Mouse (Mus musculus) kidney, postnatal 25 days (tissue): ENCODE measurements around the gene Golga2.

Experiments used
- DNase-seq, 2 experiments: peaks; one replicate each; pipeline ENCODE4 v3.0.0; 2021; ENCODE audit warnings: mixed read lengths in 2 of 2

The Golga2 gene

DNA sequence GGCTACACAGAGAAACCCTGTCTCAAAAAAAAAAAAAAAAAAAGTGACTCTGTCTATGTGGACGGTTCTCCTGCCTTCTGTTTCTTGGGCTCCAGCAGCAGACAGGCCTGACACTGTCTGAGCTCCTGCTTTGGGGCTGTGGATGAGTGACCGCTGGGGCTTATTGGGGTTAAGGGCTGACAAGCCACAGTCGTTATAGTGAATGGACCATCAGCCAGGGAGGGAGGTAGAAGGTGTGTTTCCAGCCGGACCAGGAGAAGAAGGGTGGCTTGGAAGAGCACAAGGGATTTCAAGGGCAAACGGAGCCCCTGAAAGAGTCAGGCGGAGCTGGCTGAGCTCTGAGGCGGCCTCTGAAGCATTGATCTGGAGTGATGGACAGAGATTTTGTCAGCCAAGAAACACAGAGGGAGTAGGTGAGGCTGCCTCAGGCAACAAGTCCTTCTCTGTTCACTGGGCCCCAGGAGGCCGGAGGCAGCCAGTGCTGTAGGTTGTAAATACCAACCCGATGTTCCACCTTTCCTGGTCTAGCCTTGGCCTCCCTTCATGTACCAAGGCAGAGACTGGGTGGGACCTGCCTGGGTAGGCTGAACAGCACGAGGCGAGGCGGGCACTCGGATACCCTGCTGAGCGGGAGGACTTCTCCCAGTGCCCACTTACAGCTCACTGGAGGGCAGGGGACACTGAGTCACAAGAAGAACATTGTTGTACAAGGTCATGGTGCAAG is 57.6 kb downstream of the Golga2 start:
- DNase-seq, result no peak

DNA sequence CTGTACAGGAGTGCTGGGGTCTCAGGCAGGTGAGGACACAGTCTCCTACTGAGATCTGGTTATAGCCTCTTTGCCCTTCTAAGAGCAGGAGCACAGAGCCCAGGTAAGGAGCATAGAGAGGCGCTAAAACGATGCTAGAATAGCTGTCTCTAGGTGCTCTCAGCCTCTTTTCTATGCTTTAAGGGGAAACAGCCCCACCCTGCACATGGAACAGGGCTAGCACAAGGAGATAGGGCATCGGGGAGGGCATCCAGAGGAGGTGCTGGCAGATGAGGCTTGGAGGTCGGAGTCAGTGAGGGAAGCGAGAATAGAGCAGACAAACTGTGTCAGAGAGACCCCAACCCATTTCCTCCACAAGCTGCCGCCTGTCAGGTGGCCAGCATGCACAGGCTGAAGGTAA is 59.8 kb downstream of the Golga2 start:
- no peak for DNase-seq

DNA sequence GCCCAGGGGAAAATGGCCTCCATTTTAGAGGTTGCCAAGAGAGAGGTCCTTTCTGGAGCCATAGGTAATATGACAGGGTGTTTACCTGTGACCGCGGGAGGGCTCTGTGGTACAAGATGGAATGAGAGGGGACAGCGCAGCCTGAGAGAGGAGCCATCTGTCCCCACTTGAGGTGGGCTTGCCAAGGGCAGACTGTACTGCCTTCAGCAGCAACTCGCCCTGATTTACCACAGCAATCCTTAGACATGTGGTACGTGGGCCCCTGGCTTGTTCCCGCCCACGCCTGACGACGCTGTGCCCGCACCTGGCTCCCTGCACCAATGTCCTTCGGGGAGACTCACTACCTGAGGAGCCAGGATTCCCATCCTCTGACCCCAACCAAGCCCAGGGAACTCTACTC is 61.1 kb downstream of the Golga2 start:
- no peak for DNase-seq

DNA sequence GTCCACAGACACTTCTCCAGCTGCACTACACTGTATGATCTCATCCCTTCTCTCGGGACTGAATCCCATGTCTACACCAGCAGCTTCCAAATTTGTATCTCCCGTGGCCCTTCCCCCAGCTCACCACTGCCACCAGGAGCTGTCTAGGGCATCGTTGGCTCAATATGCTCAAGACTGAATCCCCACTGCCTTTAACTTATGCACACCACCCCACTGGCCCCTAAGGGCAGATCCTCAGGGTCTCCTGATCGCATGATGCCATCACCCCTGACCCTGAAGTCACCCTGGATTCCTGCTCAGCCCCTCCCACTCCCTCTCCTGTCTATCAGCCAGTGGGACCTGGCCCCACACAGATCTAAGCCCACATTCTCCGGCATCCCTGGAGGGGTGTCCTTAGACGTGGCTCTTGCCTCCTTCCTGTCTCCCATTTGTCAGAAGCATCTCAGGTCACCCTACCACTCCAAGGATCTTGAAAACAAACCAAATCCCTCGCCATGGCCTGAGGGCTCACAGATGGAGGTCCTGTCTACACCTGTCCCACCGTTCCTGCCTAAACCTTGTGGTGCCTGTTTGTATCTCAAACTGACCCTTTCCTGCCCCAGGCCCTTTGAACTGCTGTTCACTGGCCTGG is 62.6 kb downstream of the Golga2 start:
- no peak for DNase-seq

DNA sequence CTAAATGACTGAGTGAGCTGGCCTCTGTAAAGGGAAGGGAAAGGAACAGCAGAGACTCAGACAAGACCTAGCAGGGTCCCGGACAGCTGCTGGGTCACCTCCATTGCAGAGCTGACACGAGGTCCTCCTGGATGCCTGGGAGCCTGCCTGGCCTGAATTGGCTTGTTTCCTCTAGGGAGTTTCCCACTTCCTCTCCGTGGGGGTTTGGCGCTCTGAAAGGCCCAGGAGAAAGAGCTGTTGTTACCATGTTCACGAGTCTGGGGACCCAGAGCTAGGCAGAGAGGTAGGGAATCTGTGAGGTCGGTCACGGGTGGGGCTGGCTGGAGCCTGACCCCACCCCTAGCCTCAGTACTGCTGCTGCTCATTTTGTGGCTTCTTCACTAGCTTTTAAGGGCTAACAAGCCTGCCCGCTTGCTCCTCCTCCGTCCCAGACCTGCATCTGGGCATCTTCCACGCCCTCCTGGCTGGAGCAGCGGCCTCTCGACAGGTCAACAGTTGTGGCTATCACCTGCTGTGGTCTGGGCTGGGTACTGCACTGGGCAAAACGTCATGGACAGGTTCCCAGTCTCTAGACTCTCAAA is 63.4 kb downstream of the Golga2 start:
- DNase-seq, result no peak

DNA sequence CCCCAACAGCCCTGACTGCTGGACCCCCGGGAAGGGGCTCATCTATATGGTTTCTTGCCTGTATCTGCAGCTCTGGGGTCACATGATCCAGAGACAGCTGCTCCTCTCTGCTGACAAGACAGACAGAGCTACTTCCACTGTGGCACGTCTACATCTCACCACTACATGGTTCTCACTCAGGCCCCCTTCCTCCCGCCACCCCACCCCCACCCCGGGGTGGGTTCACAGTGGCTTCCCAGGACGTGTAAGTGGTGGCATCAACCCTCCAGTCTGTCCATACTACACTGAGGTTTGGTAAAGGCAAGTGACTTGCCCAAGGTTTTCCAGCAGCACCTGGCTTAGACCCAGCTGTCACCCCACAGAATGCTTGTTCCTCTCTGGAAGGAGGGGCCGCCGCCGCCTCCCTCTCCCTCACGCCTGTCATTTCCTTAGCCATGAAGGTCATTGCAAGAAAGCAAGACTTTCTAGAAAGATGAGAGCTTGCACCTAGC is 64.3 kb downstream of the Golga2 start:
- no peak for DNase-seq

DNA sequence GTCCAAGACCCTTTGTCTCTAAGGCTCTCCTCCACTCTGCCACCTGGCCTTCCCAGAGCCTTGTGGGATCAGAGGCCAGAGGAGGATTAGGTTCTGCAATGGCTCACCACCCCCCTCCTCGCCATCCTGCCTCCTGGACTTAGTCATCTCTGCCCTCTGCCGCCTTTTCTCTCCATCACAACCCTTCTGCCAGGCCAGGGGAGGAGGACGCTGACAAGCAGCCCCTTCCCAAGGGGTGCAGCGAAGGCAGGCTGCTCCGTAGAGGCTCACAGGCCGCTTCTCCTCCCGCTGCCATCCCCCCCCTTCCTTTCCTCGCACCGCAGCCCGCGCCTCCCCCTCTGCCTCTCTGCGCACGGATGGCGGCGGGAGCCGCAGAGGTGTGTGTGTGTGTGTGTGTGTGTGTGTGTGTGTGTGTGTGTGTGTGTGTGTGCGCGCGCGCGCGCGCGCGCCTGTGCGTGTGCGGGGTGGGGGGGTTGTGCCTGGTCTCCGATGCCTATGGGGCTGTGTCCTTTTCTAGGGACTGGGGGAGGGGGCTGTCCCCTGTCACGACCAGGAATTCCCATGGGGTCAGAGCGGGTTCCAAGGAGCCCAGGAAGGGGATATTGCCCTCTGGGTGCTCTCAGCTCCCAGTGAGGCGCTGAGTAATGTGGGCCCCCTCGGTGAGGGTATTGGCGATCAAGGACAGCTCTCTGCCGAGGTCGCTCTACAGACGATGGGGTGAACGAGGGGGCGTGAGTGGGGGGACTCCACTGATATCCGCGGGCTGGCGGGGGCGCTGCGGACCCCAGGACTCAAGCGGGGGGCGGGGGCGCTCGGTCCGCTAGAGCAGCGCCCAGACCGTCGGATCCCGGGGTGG is 65.2 kb downstream of the Golga2 start, which contains the start of gene Ciz1:
Ciz1 (plus strand) TSS at position 177 of the 856 bp plus-strand sequence.
- DNase-seq, result peak in 1 of 2 experiments; percentile 7

DNA sequence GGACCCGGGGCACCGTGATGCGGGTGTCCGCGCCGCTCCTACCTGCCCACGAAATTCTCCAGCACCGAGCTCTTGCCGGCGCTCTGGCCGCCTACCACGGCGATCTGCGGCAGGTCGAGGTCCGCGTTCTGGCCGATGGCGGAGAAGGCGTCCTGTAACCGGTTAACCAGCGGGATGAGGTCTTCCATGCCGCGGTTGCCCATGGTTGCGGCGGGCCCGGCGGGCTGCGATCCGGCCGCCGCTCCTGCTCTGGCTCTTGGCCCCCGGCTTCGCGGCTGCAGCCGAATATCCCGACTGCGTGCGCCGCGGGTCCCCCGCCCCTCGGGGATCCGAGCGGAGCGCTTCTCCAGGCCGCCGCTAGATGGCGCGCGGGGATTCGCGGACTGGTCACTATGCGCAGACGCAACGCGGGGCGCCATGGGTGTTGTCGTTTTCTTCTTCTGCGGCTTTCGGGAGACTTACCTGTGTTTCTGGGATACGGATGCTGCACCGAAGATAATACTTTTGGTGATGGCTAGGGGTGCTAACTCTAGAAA is 65.9 kb downstream of the Golga2 start, which contains the start of gene Dnm1:
Dnm1 (minus strand) TSS at position 332 of the 536 bp plus-strand sequence.
- peak; percentile 89 for DNase-seq

DNA sequence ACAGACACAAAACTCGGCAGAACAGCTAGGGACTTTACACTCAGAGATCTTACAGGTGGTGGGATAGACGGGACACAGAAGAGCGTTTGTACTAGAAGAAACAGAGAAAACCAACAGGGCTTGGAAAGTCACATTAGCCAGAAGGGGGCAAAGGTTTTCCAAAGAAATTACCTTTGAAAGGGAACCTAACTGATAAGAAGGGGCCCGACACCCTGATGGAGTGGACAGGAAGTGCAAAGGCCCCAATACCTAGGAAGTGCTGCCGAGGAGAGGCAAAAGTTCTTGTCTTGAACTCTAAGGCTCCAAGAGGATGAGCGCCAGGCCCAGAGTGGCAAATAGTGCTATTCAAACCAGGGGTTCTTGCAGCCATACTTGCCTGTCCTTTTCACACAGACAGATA is 66.7 kb downstream of the Golga2 start:
- no peak for DNase-seq

DNA sequence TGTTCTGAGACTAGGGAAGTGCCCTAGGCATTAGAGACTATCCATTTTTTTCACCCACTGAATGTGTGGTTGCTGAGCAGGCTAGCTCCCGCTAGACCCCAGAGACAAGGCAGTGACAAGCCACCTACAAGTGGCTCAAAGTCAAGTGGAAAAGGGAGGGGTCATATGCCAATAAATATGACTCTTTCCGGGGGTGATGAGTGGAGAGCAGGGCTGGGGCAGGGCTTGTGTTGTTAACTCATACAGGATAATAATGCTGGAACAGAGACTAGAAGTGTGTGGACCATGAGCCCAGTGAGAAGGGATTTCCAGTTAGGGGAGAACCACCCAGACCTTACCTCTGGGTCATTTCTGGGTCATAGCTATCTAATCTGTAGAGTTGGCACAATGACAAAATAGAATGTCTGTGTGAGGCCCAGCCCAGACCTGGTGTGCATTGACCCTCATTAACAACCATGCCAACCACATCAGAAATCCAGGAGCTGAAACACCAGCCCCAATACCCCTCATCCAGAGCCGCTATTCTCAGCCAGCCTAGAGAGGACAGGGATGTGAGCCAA is 67.2 kb downstream of the Golga2 start:
- no peak for DNase-seq

DNA sequence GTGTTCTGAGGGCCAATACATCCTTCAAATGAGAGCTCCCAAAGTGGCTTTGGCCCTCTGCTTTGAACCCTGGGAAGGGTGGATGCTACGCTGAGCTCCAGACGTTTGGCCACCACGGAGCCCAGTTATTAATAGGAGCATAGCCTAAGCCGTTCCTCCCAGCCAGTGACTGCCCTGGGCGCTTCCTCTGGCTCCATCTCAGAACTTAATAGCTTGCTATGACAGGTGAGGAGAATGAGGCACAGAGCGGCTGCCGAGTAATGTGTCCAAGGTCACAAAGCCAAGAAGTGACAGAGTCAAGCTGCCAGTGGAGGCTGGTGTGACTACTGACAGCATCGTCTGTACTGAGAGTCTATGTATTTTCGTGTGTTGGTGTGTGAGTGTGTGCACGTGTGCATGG is 69.0 kb downstream of the Golga2 start:
- no peak for DNase-seq
